In the genomic region with DNA sequence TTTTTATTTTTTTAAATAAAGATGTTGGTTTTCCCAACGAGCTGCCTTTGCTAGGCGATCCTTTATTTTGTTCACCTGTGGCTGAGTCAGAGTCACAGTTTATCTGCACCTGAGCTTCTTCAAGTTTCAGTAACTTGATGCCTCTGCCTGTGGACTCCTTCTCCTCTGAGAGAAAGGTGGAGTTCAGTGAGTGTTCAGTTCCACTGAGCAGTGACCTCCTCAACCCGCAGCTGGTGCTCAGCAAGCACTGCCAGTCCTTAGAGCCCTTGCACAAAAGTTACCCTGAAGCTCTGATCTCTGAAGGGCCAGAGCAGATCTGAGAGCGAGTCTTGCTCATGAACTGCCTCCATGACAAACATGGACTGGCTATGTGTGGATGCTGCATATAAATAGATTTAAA, we compare ENCODE assay signal across 30 mouse cellular contexts.
DNase-seq lines count a peak whose midpoint lies in the region; ATAC-seq lines count a peak whose summit lies in the region.
"Had no signal": no experiment of that assay in that cellular context is flagged by ENCODE, and none has a peak within 500 bp of the region (broad histone marks: within the 10 kb centered on the region; RNA-seq: fewer than 3 reads in every experiment).

No protein-coding gene starts in this region.

- no peak overlapping the region for H3K9ac ChIP-seq in kidney, embryonic 14.5 days (ENCODE audit: low read depth, low read length)
- H3K9ac ChIP-seq: forebrain, embryonic 12.5 days; forebrain, embryonic 15.5 days; heart, embryonic 13.5 days; hindbrain, embryonic 14.5 days had no signal

- DNase-seq in kidney, postnatal 25 days = no peak
- peak; percentile 7 for DNase-seq in embryo, embryonic 11 days
- peak; percentile 11 for DNase-seq in embryonic facial prominence, embryonic 10.5 days (ENCODE audit: low spot score)
- no peak for DNase-seq in urinary bladder, postnatal 4 days (ENCODE audit: low spot score in 2 of 2)
- DNase-seq in gastrocnemius, adult 18-20 months (ENCODE audit: low spot score) = no peak
- DNase-seq: adrenal gland, adult 2 months; adrenal gland, postnatal 14 days; B cell, adult 2 months; cerebellum, adult 11 months; cerebellum, adult 2 months; cerebellum, adult 9-11 months; cerebellum, postnatal 25 days; gastrocnemius, postnatal 10 days; gastrocnemius, postnatal 36 days; heart, adult 2 months; heart, postnatal 14 days; heart, postnatal 4 days had no signal

- no peak overlapping the region for H3K27ac ChIP-seq in kidney, embryonic 14.5 days (ENCODE audit: low read depth, low read length)
- no peak overlapping the region for H3K27ac ChIP-seq in embryonic facial prominence, embryonic 10.5 days (replicated peaks)
- H3K27ac ChIP-seq: forebrain, embryonic 12.5 days; forebrain, embryonic 15.5 days; heart, adult 2 months; heart, embryonic 10.5 days; heart, embryonic 13.5 days; hindbrain, embryonic 14.5 days; hindbrain, postnatal 0 days had no signal

- H3K9me3 ChIP-seq in kidney, embryonic 14.5 days (ENCODE audit: control insufficient read depth, low read length) = no peaks in the 10 kb centered on the region
- H3K9me3 ChIP-seq in embryonic facial prominence, embryonic 10.5 days = no peaks in the 10 kb centered on the region
- H3K9me3 ChIP-seq: forebrain, embryonic 12.5 days; forebrain, embryonic 15.5 days; heart, embryonic 10.5 days; heart, embryonic 13.5 days had no signal

- no peak overlapping the region for H3K4me3 ChIP-seq in kidney, embryonic 14.5 days (ENCODE audit: low read length)
- H3K4me3 ChIP-seq in embryonic facial prominence, embryonic 10.5 days = no peak overlapping the region
- H3K4me3 ChIP-seq: erythroblast, embryonic 14.5 days; forebrain, embryonic 12.5 days; forebrain, embryonic 15.5 days; heart, adult 2 months; heart, embryonic 10.5 days; heart, embryonic 13.5 days had no signal

- no peaks in the 10 kb centered on the region for H3K36me3 ChIP-seq in kidney, embryonic 14.5 days (ENCODE audit: control insufficient read depth, insufficient read depth, low read length)
- H3K36me3 ChIP-seq in embryonic facial prominence, embryonic 10.5 days (replicated peaks) = no peaks in the 10 kb centered on the region
- H3K36me3 ChIP-seq: forebrain, embryonic 12.5 days; forebrain, embryonic 15.5 days; G1E; heart, embryonic 10.5 days; heart, embryonic 13.5 days had no signal

- H3K4me1 ChIP-seq in kidney, embryonic 14.5 days (ENCODE audit: control insufficient read depth, insufficient read depth, low read length) = no peaks in the 10 kb centered on the region
- peaks cover 8% of the 10 kb centered on the region for H3K4me1 ChIP-seq in embryonic facial prominence, embryonic 10.5 days
- H3K4me1 ChIP-seq: heart, embryonic 10.5 days; heart, embryonic 13.5 days had no signal

- peak; percentile 66; the same call in 1 of the 2 replicates for ATAC-seq in kidney, embryonic 14.5 days (ENCODE audit: low FRiP score, low TSS enrichment)
- ATAC-seq: forebrain, embryonic 15.5 days; hindbrain, postnatal 0 days; inflammation-experienced regulatory T-cells, adult 6 months; intestine, embryonic 16.5 days; Patski had no signal

- no peaks in the 10 kb centered on the region; the same call in 1 of the 2 replicates for H3K27me3 ChIP-seq in kidney, embryonic 14.5 days (ENCODE audit: control insufficient read depth, insufficient read depth, low read length)
- peaks cover 20% of the 10 kb centered on the region for H3K27me3 ChIP-seq in embryonic facial prominence, embryonic 10.5 days (replicated peaks; ENCODE audit: low read depth, poor library complexity, severe bottlenecking)
- H3K27me3 ChIP-seq: CH12.LX; forebrain, embryonic 12.5 days; forebrain, embryonic 15.5 days; Patski had no signal

- 46% methylated on average over 4 of the region's 4 CpGs for WGBS in kidney, embryonic 14.5 days
- 58% methylated on average over 4 of the region's 4 CpGs for WGBS in embryonic facial prominence, embryonic 10.5 days

- no peak overlapping the region for H3K4me2 ChIP-seq in kidney, embryonic 14.5 days (replicated peaks; ENCODE audit: low read depth, low read length)
- H3K4me2 ChIP-seq: forebrain, embryonic 12.5 days; forebrain, embryonic 15.5 days; heart, embryonic 13.5 days had no signal

Comparison
In these comparisons a context has a peak if more than half of its experiments do, and no peak if none do; other contexts are left out.
1. DNase-seq: peak in embryo, embryonic 11 days (single experiment) and embryonic facial prominence, embryonic 10.5 days (single experiment); none in kidney, postnatal 25 days (0 of 2), urinary bladder, postnatal 4 days (0 of 2) and gastrocnemius, adult 18-20 months (single experiment).